11 mouse cellular contexts compared by ENCODE assay signal in the genomic region with DNA sequence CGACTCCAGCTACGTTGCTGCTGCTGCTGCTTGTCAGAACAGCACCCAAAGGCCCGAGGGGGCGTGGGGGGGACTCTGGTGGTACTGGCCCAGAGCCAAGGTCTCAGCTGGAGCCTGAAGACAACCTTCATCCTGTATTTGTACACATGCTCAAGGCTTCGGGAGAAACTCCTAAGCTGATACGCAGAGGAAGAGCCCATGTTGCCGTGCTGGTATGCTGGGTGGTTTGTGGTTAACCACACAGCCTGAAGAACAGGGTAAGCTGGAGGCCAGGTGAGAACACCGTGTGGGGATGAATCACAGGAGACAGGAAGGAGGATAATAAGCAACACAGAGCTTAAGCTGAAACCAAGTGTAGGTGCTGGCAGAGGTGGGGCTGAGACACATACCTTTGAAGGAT.
A peak's percentile ranks its signal among the peaks of the same experiment; 100 is the strongest.
DNase-seq lines count a peak whose midpoint lies in the region; TF ChIP-seq lines count a peak whose summit lies in the region.
"Had no signal": no experiment of that assay in that cellular context is flagged by ENCODE, and none has a peak within 500 bp of the region (broad histone marks: within the 10 kb centered on the region; RNA-seq: fewer than 3 reads in every experiment).

No protein-coding gene starts in this region.

- H3K4me3 ChIP-seq in layer of hippocampus, adult 2 months = no peak overlapping the region
- H3K4me3 ChIP-seq: neural tube, embryonic 13.5 days had no signal

- DNase-seq in spleen, postnatal 36 days (ENCODE audit: low spot score in 2 of 2) = peak; percentile 13 to 35
- no peak for DNase-seq in spleen, postnatal 4 days (ENCODE audit: low spot score in 2 of 2)
- peak; percentile 11 for DNase-seq in NIH3T3 (ENCODE audit: low read depth)
- DNase-seq in natural killer cell, adult 2 months (ENCODE audit: low spot score in 2 of 2) = peak; percentile 6 to 27
- peak; percentile 29 for DNase-seq in urinary bladder, postnatal 25 days (ENCODE audit: low spot score)
- no peak for DNase-seq in layer of hippocampus, adult 2 months (ENCODE audit: low spot score in 2 of 2)
- DNase-seq in kidney, adult 9 months = no peak
- DNase-seq in layer of hippocampus, adult 8-10 months (ENCODE audit: low spot score in 2 of 2) = no peak
- DNase-seq: gastrocnemius, postnatal 36 days; heart, postnatal 10 days had no signal

- TF ChIP-seq CTCF in layer of hippocampus, adult 2 months (conservative IDR thresholded peaks at IDR 0.05) = no peak

- H3K27ac ChIP-seq in layer of hippocampus, adult 2 months = no peak overlapping the region
- H3K27ac ChIP-seq: neural tube, embryonic 13.5 days had no signal

Comparison
In these comparisons a context has a peak if more than half of its experiments do, and no peak if none do; other contexts are left out.
1. DNase-seq: peak in spleen, postnatal 36 days (2 of 2), NIH3T3 (single experiment), natural killer cell, adult 2 months (2 of 2) and urinary bladder, postnatal 25 days (single experiment); none in spleen, postnatal 4 days (0 of 2), layer of hippocampus, adult 2 months (0 of 2), kidney, adult 9 months (single experiment) and layer of hippocampus, adult 8-10 months (0 of 2).